Mouse (Mus musculus): ENCODE measurements at regions not wholly inside any gene's neighbourhood (a gene's known extent, or its start where the extent isn't known, plus 50 kb on each side); places are given as distances from the start of the nearest gene placed in this dataset.

DNA sequence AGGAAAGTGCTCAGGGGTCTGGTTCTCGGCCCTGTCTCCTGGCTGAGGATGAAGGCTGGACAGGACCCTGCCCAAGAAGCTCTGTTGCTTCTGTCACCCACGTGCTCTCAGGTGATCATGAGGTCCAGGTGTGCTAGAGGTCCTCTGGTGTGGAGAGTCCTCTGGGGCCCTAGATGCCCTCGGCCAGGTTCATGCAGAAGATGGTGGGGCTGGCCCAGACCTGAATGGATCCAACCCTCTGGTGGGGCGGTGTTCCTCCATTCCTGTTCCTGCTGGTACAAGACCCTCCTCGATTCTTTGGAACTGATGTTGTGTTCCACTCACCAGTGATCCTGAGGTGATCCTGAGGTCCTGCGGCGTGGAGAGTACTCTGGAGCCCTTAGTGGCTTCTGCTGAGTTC lies 146.7 kb upstream of the Dach1 start:
- peak in 1 of 2 experiments; percentile 13 for DNase-seq (ENCODE audit: extremely low spot score in 1 of 2, low spot score in 2 of 2)
- intact Hi-C loops (cut with DNase I): no loop called here

DNA sequence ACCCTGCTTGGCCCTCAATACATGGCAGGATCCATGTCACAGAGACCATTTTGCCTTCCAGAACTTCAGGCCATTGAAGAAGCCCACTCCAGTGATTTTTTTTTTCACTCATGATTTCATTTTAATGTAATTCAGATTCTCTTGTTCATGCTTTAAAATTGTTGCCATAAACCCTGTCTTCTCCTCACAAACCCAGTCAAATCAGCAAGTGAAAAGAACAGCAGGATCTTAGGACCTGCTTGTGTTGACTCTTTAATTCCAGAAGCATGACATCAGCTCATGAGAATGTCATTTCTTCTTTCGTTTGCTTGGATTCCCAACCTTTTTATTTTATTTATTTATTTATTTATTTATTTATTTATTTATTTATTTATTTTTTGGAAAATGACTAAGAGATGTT lies 124.6 kb upstream of the Dach1 start:
- intact Hi-C loops (cut with DNase I): no loop called here
- DNase-seq (ENCODE audit: extremely low spot score in 1 of 2, low spot score in 2 of 2): no peak

Measured in left cerebral cortex, postnatal 10 days (tissue).